ENCODE assay signal across 10 mouse cellular contexts in genomic region chr5:115978255-115978654, GRCm38 (mm10). TPM values are rescaled to one million over a fixed set of nuclear protein-coding genes. Genes with fewer than 3 reads are reported as not detected.
DNase-seq lines count a peak whose midpoint lies in the region; ATAC-seq and TF ChIP-seq lines count a peak whose summit lies in the region.
"Had no signal": no experiment of that assay in that cellular context is flagged by ENCODE, and none has a peak within 500 bp of the region (broad histone marks: within the 10 kb centered on the region; RNA-seq: fewer than 3 reads in every experiment).

No protein-coding gene starts in this region.

- 63% methylated on average over 5 of the region's 5 CpGs for WGBS in intestine, embryonic 14.5 days
- WGBS in intestine, postnatal 0 days, result 77% methylated on average over 5 of the region's 5 CpGs
- 73% methylated on average over 5 of the region's 5 CpGs for WGBS in bone marrow, adult 2 months
- WGBS in embryonic facial prominence, embryonic 10.5 days, result 74% methylated on average over 5 of the region's 5 CpGs
- 74% methylated on average over 5 of the region's 5 CpGs for WGBS in liver, embryonic 12.5 days (ENCODE audit: insufficient replicate concordance)

- H3K4me2 ChIP-seq in intestine, embryonic 14.5 days (ENCODE audit: low read length), result no peak overlapping the region
- no peak overlapping the region for H3K4me2 ChIP-seq in intestine, postnatal 0 days (replicated peaks; ENCODE audit: low read depth)
- no peak overlapping the region for H3K4me2 ChIP-seq in liver, embryonic 12.5 days
- H3K4me2 ChIP-seq: embryonic facial prominence, embryonic 12.5 days had no signal

- ATAC-seq in intestine, embryonic 14.5 days (replicated peaks; ENCODE audit: low FRiP score, low TSS enrichment, low read depth), result no peak
- no peak for ATAC-seq in intestine, postnatal 0 days
- ATAC-seq in liver, embryonic 12.5 days, result no peak

- no peak overlapping the region for H3K4me3 ChIP-seq in intestine, embryonic 14.5 days (ENCODE audit: low read depth, low read length)
- no peak overlapping the region for H3K4me3 ChIP-seq in intestine, postnatal 0 days (ENCODE audit: low read depth, low read length)
- H3K4me3 ChIP-seq in bone marrow, adult 2 months (replicated peaks; ENCODE audit: control insufficient read depth, low read depth, low read length), result no peak overlapping the region
- no peak overlapping the region for H3K4me3 ChIP-seq in embryonic facial prominence, embryonic 10.5 days
- no peak overlapping the region for H3K4me3 ChIP-seq in liver, embryonic 12.5 days
- H3K4me3 ChIP-seq: embryonic facial prominence, embryonic 12.5 days had no signal

- no peak overlapping the region for H3K9ac ChIP-seq in intestine, embryonic 14.5 days (ENCODE audit: low read length)
- H3K9ac ChIP-seq in intestine, postnatal 0 days (ENCODE audit: low read depth, low read length), result no peak overlapping the region
- H3K9ac ChIP-seq in liver, embryonic 12.5 days, result no peak overlapping the region
- H3K9ac ChIP-seq: embryonic facial prominence, embryonic 12.5 days had no signal

- H3K27ac ChIP-seq in intestine, embryonic 14.5 days (ENCODE audit: low read depth), result peak overlapping the region; percentile 48; the same call in 1 of the 2 replicates
- no peak overlapping the region for H3K27ac ChIP-seq in intestine, postnatal 0 days (ENCODE audit: low read depth, low read length)
- peak overlapping the region; percentile 66 for H3K27ac ChIP-seq in bone marrow, adult 2 months (ENCODE audit: control insufficient read depth, insufficient read depth, low read depth, low read length, poor library complexity)
- H3K27ac ChIP-seq in embryonic facial prominence, embryonic 10.5 days (replicated peaks), result peak overlapping the region; percentile 40; the same call in 1 of the 2 replicates
- H3K27ac ChIP-seq in liver, embryonic 12.5 days, result 0 out of 2 replicates have a peak overlapping the region, but pooled peaks have one; percentile 16

- H3K36me3 ChIP-seq in intestine, embryonic 14.5 days (ENCODE audit: control insufficient read depth, insufficient read depth, low read length), result peaks cover 19% of the 10 kb centered on the region
- peaks cover 15% of the 10 kb centered on the region; the same call in 1 of the 2 replicates for H3K36me3 ChIP-seq in intestine, postnatal 0 days (ENCODE audit: control insufficient read depth, insufficient read depth)
- H3K36me3 ChIP-seq in embryonic facial prominence, embryonic 10.5 days (replicated peaks), result peaks cover 91% of the 10 kb centered on the region
- H3K36me3 ChIP-seq in liver, embryonic 12.5 days, result peaks cover 99% of the 10 kb centered on the region

- TF ChIP-seq POLR2A in bone marrow, adult 2 months (IDR thresholded peaks at IDR 0.05; ENCODE audit: borderline replicate concordance, control insufficient read depth, low read depth, low read length), result no peak

- TF ChIP-seq CTCF in intestine, postnatal 0 days (IDR thresholded peaks at IDR 0.05; ENCODE audit: low read depth), result no peak
- TF ChIP-seq CTCF in bone marrow, adult 2 months (IDR thresholded peaks at IDR 0.05; ENCODE audit: control insufficient read depth, insufficient read depth, low read length), result no peak

- no peaks in the 10 kb centered on the region for H3K27me3 ChIP-seq in intestine, embryonic 14.5 days (replicated peaks; ENCODE audit: control insufficient read depth, insufficient read depth, low read length)
- no peaks in the 10 kb centered on the region for H3K27me3 ChIP-seq in intestine, postnatal 0 days (replicated peaks; ENCODE audit: control insufficient read depth, insufficient read depth, low read length)
- no peaks in the 10 kb centered on the region for H3K27me3 ChIP-seq in embryonic facial prominence, embryonic 10.5 days (replicated peaks; ENCODE audit: low read depth, poor library complexity, severe bottlenecking)
- H3K27me3 ChIP-seq in liver, embryonic 12.5 days (replicated peaks), result no peaks in the 10 kb centered on the region
- H3K27me3 ChIP-seq: embryonic facial prominence, embryonic 12.5 days had no signal

- H3K9me3 ChIP-seq in intestine, embryonic 14.5 days (ENCODE audit: control insufficient read depth, low read length), result no peaks in the 10 kb centered on the region
- H3K9me3 ChIP-seq in intestine, postnatal 0 days (ENCODE audit: control insufficient read depth), result no peaks in the 10 kb centered on the region
- no peaks in the 10 kb centered on the region for H3K9me3 ChIP-seq in embryonic facial prominence, embryonic 10.5 days
- H3K9me3 ChIP-seq in liver, embryonic 12.5 days (replicated peaks), result no peaks in the 10 kb centered on the region
- H3K9me3 ChIP-seq: embryonic facial prominence, embryonic 12.5 days; G1E had no signal

- H3K4me1 ChIP-seq in intestine, embryonic 14.5 days (replicated peaks; ENCODE audit: control insufficient read depth, insufficient read depth, low read length), result 0 out of 2 replicates have a peak, but pooled peaks cover 6% of the 10 kb centered on the region
- 0 out of 2 replicates have a peak, but pooled peaks cover 6% of the 10 kb centered on the region for H3K4me1 ChIP-seq in intestine, postnatal 0 days (replicated peaks; ENCODE audit: control insufficient read depth, insufficient read depth, low read length)
- H3K4me1 ChIP-seq in bone marrow, adult 2 months (ENCODE audit: control insufficient read depth, insufficient read depth, low read length), result peaks cover 2% of the 10 kb centered on the region; the same call in 1 of the 2 replicates
- H3K4me1 ChIP-seq in embryonic facial prominence, embryonic 10.5 days, result peaks cover 21% of the 10 kb centered on the region
- H3K4me1 ChIP-seq in liver, embryonic 12.5 days, result peaks cover 23% of the 10 kb centered on the region

- DNase-seq in intestine, embryonic 14.5 days (ENCODE audit: low spot score), result no peak
- no peak for DNase-seq in embryonic facial prominence, embryonic 10.5 days (ENCODE audit: low spot score)
- no peak for DNase-seq in cerebellum, adult 11-12 months
- DNase-seq in layer of hippocampus, adult 11-12 months (ENCODE audit: low spot score), result no peak
- no peak for DNase-seq in right cerebral cortex, postnatal 10 days (ENCODE audit: low spot score in 2 of 2)

RNA-seq across cellular contexts. Expression of gene Prkab1, which starts 46.1 kb away (rescaled TPM):
- polyA plus RNA-seq in intestine, embryonic 14.5 days (2014; fragmentation: Nextera tagmentation; extraction: Ambion mirVana), result 52.7 and 60.6 TPM in 2 replicates
- 77.8 and 80.6 TPM in 2 replicates for polyA plus RNA-seq in intestine, postnatal 0 days (2015; fragmentation: Nextera tagmentation; extraction: Ambion mirVana)
- polyA plus RNA-seq in bone marrow, adult 2 months (2011; ENCODE audit: insufficient read depth, insufficient read length, low replicate concordance, missing spikeins), result 43.5 and 64.1 TPM in 2 replicates
- polyA plus RNA-seq in embryonic facial prominence, embryonic 10.5 days (2016; fragmentation: Nextera tagmentation; extraction: Ambion mirVana), result 77.1 and 79.2 TPM in 2 replicates
- 106 and 110 TPM in 2 replicates for polyA plus RNA-seq in liver, embryonic 12.5 days (2016; fragmentation: Nextera tagmentation; extraction: Ambion mirVana)
